Mouse (Mus musculus): ENCODE measurements around the gene Camsap3. TPM values are rescaled to one million over a fixed set of nuclear protein-coding genes. Genes with fewer than 3 reads are reported as not detected.

The Camsap3 gene
- polyA plus RNA-seq (2014; fragmentation: Illumina TruSeq; extraction: RNeasy Lipid Tissue Mini Kit (QIAGEN cat#74804); ENCODE audit: low read depth, low replicate concordance), result 1.6 TPM

DNA sequence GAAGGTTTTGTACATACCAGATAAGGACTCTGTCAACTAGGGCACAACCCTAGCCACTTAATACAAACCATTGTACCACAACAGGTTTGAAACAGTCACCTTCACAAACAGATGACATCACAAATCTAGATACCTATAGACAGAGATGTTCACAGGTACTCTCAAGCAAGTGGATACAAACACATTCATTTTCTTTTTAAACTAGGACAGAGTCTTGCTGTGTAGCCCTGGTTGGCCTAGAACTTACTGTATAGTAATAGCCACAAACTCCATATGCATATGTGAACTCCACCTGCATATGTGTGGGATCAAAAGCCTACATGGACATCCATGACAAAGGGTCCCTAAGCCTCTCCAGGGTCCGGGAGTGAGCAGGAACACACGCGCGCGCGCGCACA lies at the start of gene Camsap3:
TSS of gene Camsap3 (plus strand) at position 301 of the 398 bp plus-strand sequence.

GRCm38 (mm10) chr8:3567641-3568371 lies 19.3 kb upstream of the Camsap3 start, which contains the start of gene C330021F23Rik:
C330021F23Rik (plus strand) TSS chr8:3567990.

GRCm38 (mm10) chr8:3621199-3621970 lies 34.3 kb downstream of the Camsap3 start, which contains the start of the genes Xab2 and Pet100:
Xab2 (minus strand) TSS chr8:3621316.
Pet100 (plus strand) TSS chr8:3621548.

GRCm38 (mm10) chr8:3625445-3625844 lies 38.4 kb downstream of the Camsap3 start, which contains the start of gene Pcp2:
Pcp2 (minus strand) TSS chr8:3625545.

GRCm38 (mm10) chr8:3630647-3631477 lies 43.8 kb downstream of the Camsap3 start, which contains the start of gene Stxbp2:
Stxbp2 (plus strand) TSS chr8:3630955.

DNA sequence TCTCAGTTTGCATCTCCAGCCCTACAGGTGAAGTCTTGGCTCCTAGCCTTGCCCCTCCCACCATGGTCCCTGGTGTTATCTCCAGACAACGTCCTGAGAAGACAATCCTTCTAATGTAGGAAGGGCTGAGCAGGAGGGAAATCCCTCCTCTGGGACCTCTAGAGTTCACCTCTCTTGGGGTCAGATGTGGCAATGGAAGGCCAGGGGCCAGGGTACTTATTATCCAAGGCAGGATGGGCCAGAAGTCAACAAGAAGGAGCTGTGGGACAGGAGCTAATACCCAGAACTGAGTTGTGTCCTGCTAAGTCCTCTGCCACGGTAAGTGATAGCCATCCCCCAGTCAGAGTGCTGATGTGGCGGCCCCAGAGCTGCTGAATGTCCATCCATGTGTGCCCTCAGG lies 68.4 kb downstream of the Camsap3 start, which contains the start of gene Retn:
TSS of gene Retn (plus strand) at position 245 of the 400 bp plus-strand sequence.

Other genes with a start within 250 kb of the Camsap3 start
- gene A430078G23Rik, start 233.9 kb upstream of the Camsap3 start, polyA plus RNA-seq (2014; fragmentation: Illumina TruSeq; extraction: RNeasy Lipid Tissue Mini Kit (QIAGEN cat#74804); ENCODE audit: low read depth, low replicate concordance), result not detected
- gene Arhgef18, start 194.3 kb upstream of the Camsap3 start, polyA plus RNA-seq (2014; fragmentation: Illumina TruSeq; extraction: RNeasy Lipid Tissue Mini Kit (QIAGEN cat#74804); ENCODE audit: low read depth, low replicate concordance), result 10.0 TPM
- gene Pex11g, start 119.6 kb upstream of the Camsap3 start, polyA plus RNA-seq (2014; fragmentation: Illumina TruSeq; extraction: RNeasy Lipid Tissue Mini Kit (QIAGEN cat#74804); ENCODE audit: low read depth, low replicate concordance), result 1.5 TPM
- not detected for gene Tex45, start 116.4 kb upstream of the Camsap3 start, polyA plus RNA-seq (2014; fragmentation: Illumina TruSeq; extraction: RNeasy Lipid Tissue Mini Kit (QIAGEN cat#74804); ENCODE audit: low read depth, low replicate concordance)
- 2.0 TPM for gene Zfp358, start 94.2 kb upstream of the Camsap3 start, polyA plus RNA-seq (2014; fragmentation: Illumina TruSeq; extraction: RNeasy Lipid Tissue Mini Kit (QIAGEN cat#74804); ENCODE audit: low read depth, low replicate concordance)
- gene Mcoln1, start 86.8 kb upstream of the Camsap3 start, polyA plus RNA-seq (2014; fragmentation: Illumina TruSeq; extraction: RNeasy Lipid Tissue Mini Kit (QIAGEN cat#74804); ENCODE audit: low read depth, low replicate concordance), result 9.3 TPM
- 8.4 TPM for gene Pnpla6, start 71.9 kb upstream of the Camsap3 start, polyA plus RNA-seq (2014; fragmentation: Illumina TruSeq; extraction: RNeasy Lipid Tissue Mini Kit (QIAGEN cat#74804); ENCODE audit: low read depth, low replicate concordance)
- gene C330021F23Rik, start 19.3 kb upstream of the Camsap3 start, polyA plus RNA-seq (2014; fragmentation: Illumina TruSeq; extraction: RNeasy Lipid Tissue Mini Kit (QIAGEN cat#74804); ENCODE audit: low read depth, low replicate concordance), result 2.2 TPM
- gene Xab2, start 34.0 kb downstream of the Camsap3 start, polyA plus RNA-seq (2014; fragmentation: Illumina TruSeq; extraction: RNeasy Lipid Tissue Mini Kit (QIAGEN cat#74804); ENCODE audit: low read depth, low replicate concordance), result 0.12 TPM
- gene Pet100, start 34.3 kb downstream of the Camsap3 start, polyA plus RNA-seq (2014; fragmentation: Illumina TruSeq; extraction: RNeasy Lipid Tissue Mini Kit (QIAGEN cat#74804); ENCODE audit: low read depth, low replicate concordance), result 17.4 TPM
- gene Pcp2, start 38.3 kb downstream of the Camsap3 start, polyA plus RNA-seq (2014; fragmentation: Illumina TruSeq; extraction: RNeasy Lipid Tissue Mini Kit (QIAGEN cat#74804); ENCODE audit: low read depth, low replicate concordance), result not detected
- 18.8 TPM for gene Stxbp2, start 43.7 kb downstream of the Camsap3 start, polyA plus RNA-seq (2014; fragmentation: Illumina TruSeq; extraction: RNeasy Lipid Tissue Mini Kit (QIAGEN cat#74804); ENCODE audit: low read depth, low replicate concordance)
- 1.3 TPM for gene Retn, start 68.5 kb downstream of the Camsap3 start, polyA plus RNA-seq (2014; fragmentation: Illumina TruSeq; extraction: RNeasy Lipid Tissue Mini Kit (QIAGEN cat#74804); ENCODE audit: low read depth, low replicate concordance)
- not detected for gene Mcemp1, start 78.5 kb downstream of the Camsap3 start, polyA plus RNA-seq (2014; fragmentation: Illumina TruSeq; extraction: RNeasy Lipid Tissue Mini Kit (QIAGEN cat#74804); ENCODE audit: low read depth, low replicate concordance)
- not detected for gene Fcor, start 85.1 kb downstream of the Camsap3 start, polyA plus RNA-seq (2014; fragmentation: Illumina TruSeq; extraction: RNeasy Lipid Tissue Mini Kit (QIAGEN cat#74804); ENCODE audit: low read depth, low replicate concordance)
- 7.9 TPM for gene Trappc5, start 89.0 kb downstream of the Camsap3 start, polyA plus RNA-seq (2014; fragmentation: Illumina TruSeq; extraction: RNeasy Lipid Tissue Mini Kit (QIAGEN cat#74804); ENCODE audit: low read depth, low replicate concordance)
- not detected for gene Fcer2a, start 106.9 kb downstream of the Camsap3 start, polyA plus RNA-seq (2014; fragmentation: Illumina TruSeq; extraction: RNeasy Lipid Tissue Mini Kit (QIAGEN cat#74804); ENCODE audit: low read depth, low replicate concordance)
- not detected for gene Clec4g, start 133.4 kb downstream of the Camsap3 start, polyA plus RNA-seq (2014; fragmentation: Illumina TruSeq; extraction: RNeasy Lipid Tissue Mini Kit (QIAGEN cat#74804); ENCODE audit: low read depth, low replicate concordance)
- gene Cd209a, start 161.7 kb downstream of the Camsap3 start, polyA plus RNA-seq (2014; fragmentation: Illumina TruSeq; extraction: RNeasy Lipid Tissue Mini Kit (QIAGEN cat#74804); ENCODE audit: low read depth, low replicate concordance), result 3.9 TPM

Data from kidney, adult 10 weeks (tissue).